Mouse (Mus musculus): ENCODE data around the gene Kcnq1. TPM values are rescaled to one million over a fixed set of nuclear protein-coding genes. Genes with fewer than 3 reads are reported as not detected.

Gene Kcnq1
- polyA plus RNA-seq, 2 experiments, result 1.5 to 1.7 TPM

- TF ChIP-seq POLR2A (IDR thresholded peaks at IDR 0.05; ENCODE audit: borderline replicate concordance, extremely low read depth, insufficient read depth, insufficient read length), result no peak
- peaks cover 46% of the 10 kb centered on the region for H3K4me1 ChIP-seq (ENCODE audit: control insufficient read depth, insufficient read depth, low read length)
- H3K27ac ChIP-seq (replicated peaks; ENCODE audit: low read depth, low read length), result peak overlapping the region; percentile 75; the same call in 1 of the 2 replicates
- H3K4me2 ChIP-seq (replicated peaks; ENCODE audit: low read depth, low read length, severe bottlenecking), result no peak overlapping the region
- no peak overlapping the region for H3K4me3 ChIP-seq (replicated peaks; ENCODE audit: low read length)
- DNase-seq (ENCODE audit: low spot score), result peak; percentile 60
- no peak for ATAC-seq (ENCODE audit: low FRiP score, low read depth)
- H3K9me3 ChIP-seq (ENCODE audit: control insufficient read depth, low read length), result no peaks in the 10 kb centered on the region
- H3K27me3 ChIP-seq (ENCODE audit: control insufficient read depth, insufficient read depth, low read length), result no peaks in the 10 kb centered on the region
- H3K36me3 ChIP-seq (ENCODE audit: control insufficient read depth, insufficient read depth, low read length), result no peaks in the 10 kb centered on the region
- H3K9ac ChIP-seq (ENCODE audit: low read depth, low read length, severe bottlenecking), result no peak overlapping the region
- 61% methylated on average over 16 of the region's 16 CpGs for WGBS
Measured at GRCm38 (mm10) chr7:143375945-143376344, 269.8 kb downstream of the Kcnq1 start.

DNA sequence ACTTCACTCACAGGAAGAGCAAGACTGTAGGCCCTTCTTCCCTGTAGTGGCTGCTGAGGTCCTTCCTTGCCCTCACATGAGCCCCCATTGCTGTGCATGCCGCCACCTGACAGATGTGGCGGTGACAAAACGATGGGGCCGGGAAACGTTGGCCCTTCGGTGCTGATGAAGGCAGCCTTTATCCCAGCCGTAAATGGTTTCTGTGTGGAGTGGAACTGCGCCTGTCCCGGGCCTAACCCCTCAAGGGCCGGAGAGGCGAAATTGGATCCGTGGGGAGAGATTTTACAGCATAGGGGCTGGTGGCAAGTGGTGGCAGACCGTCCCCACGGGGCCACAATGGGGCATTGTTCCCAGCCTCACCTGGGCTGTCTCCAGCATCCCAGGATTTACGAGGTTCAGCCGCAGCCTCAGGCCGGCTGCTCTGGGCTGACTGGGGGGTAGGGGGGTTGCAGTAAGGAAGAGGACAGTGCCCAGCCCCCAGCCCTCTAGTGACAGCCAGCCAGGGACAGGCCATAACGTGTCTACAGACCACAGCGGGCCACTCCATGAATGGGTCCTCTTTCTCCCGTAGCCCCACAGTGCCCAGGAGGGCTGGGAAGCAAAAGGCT lies 274.4 kb downstream of the Kcnq1 start:
- Histone ChIP-seq H3K4me1 (ENCODE audit: control insufficient read depth, insufficient read depth, low read length) (peaks cover 22% of the 10 kb centered on the region), H3K27me3 (ENCODE audit: control insufficient read depth, insufficient read depth, low read length) (no peaks in the 10 kb centered on the region), H3K4me3 (replicated peaks; ENCODE audit: low read length) (no peak overlapping the region), H3K9me3 (ENCODE audit: control insufficient read depth, low read length) (no peaks in the 10 kb centered on the region), H3K27ac (replicated peaks; ENCODE audit: low read depth, low read length) (peak overlapping the region; percentile 48; the same call in 1 of the 2 replicates), H3K36me3 (ENCODE audit: control insufficient read depth, insufficient read depth, low read length) (no peaks in the 10 kb centered on the region), H3K9ac (ENCODE audit: low read depth, low read length, severe bottlenecking) (no peak overlapping the region; the same call in 1 of the 2 replicates), H3K4me2 (replicated peaks; ENCODE audit: low read depth, low read length, severe bottlenecking) (no peak overlapping the region)
- WGBS, result 29% methylated on average over 20 of the region's 20 CpGs
- DNase-seq (ENCODE audit: low spot score) (no peak), ATAC-seq (ENCODE audit: low FRiP score, low read depth) (peak; percentile 55; the same call in 1 of the 2 replicates)
- TF ChIP-seq POLR2A (IDR thresholded peaks at IDR 0.05; ENCODE audit: borderline replicate concordance, extremely low read depth, insufficient read depth, insufficient read length), result no peak

- Histone ChIP-seq H3K27ac (replicated peaks; ENCODE audit: low read depth, low read length) (no peak overlapping the region), H3K9ac (ENCODE audit: low read depth, low read length, severe bottlenecking) (no peak overlapping the region), H3K27me3 (ENCODE audit: control insufficient read depth, insufficient read depth, low read length) (no peaks in the 10 kb centered on the region), H3K9me3 (ENCODE audit: control insufficient read depth, low read length) (no peaks in the 10 kb centered on the region), H3K36me3 (ENCODE audit: control insufficient read depth, insufficient read depth, low read length) (no peaks in the 10 kb centered on the region), H3K4me3 (replicated peaks; ENCODE audit: low read length) (no peak overlapping the region), H3K4me1 (ENCODE audit: control insufficient read depth, insufficient read depth, low read length) (peaks cover 30% of the 10 kb centered on the region), H3K4me2 (replicated peaks; ENCODE audit: low read depth, low read length, severe bottlenecking) (no peak overlapping the region)
- ATAC-seq (ENCODE audit: low FRiP score, low read depth), result no peak
- TF ChIP-seq POLR2A (IDR thresholded peaks at IDR 0.05; ENCODE audit: borderline replicate concordance, extremely low read depth, insufficient read depth, insufficient read length), result no peak
- 50% methylated on average over 1 of the region's 1 CpGs for WGBS
- DNase-seq (ENCODE audit: low spot score), result no peak
Measured at GRCm38 (mm10) chr7:143386632-143387031, 280.5 kb downstream of the Kcnq1 start.

DNA sequence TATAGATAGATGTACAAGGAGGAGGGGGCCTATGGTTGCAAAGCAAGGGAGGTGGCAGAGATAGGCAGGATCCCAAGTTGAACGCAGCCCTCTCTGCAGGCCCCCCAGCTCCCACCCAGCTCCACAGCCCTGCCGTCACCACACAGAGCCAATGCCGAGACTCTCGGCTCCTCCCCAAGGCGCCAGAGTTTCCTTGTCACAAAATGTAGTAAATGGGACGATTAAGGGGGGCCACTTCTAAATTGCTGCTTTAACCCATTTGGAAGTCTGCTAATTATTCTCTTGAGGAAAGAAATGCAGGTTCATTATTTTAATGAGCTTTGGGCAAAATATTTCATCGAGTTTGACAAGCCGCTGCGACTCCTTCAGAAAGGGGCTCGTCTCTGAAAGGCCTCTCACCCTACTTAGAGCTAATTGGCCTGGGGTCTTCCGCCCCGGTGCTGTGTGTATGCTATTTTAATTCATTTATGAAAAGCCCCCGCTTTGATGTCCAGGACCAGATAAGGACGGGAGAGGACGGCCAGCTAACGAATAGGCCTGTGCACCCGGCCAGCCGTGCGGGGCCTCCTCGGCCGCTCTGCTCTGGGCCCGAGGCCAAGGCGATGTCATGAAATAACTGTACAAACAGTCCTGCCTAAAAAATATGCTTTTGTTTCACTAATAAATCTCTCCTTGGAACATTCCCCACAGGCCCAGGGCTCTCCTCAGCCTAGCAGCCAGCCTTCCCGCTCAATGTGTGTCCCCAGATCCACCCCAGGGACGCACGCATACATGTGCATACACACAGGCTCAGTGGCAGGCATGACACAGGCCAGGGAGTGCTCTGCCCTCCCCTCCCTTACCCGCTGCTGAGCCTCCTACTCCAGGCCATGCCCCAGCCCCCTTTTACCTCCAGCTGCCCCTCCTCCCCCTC lies 282.9 kb downstream of the Kcnq1 start:
- TF ChIP-seq POLR2A (IDR thresholded peaks at IDR 0.05; ENCODE audit: borderline replicate concordance, extremely low read depth, insufficient read depth, insufficient read length), result no peak
- Histone ChIP-seq H3K27ac (replicated peaks; ENCODE audit: low read depth, low read length) (peak overlapping the region; percentile 85), H3K36me3 (ENCODE audit: control insufficient read depth, insufficient read depth, low read length) (no peaks in the 10 kb centered on the region), H3K4me1 (ENCODE audit: control insufficient read depth, insufficient read depth, low read length) (peaks cover 30% of the 10 kb centered on the region), H3K4me3 (replicated peaks; ENCODE audit: low read length) (0 out of 2 replicates have a peak overlapping the region, but pooled peaks have one; percentile 5), H3K9me3 (ENCODE audit: control insufficient read depth, low read length) (peaks cover 4% of the 10 kb centered on the region), H3K4me2 (replicated peaks; ENCODE audit: low read depth, low read length, severe bottlenecking) (peak overlapping the region; percentile 20), H3K27me3 (ENCODE audit: control insufficient read depth, insufficient read depth, low read length) (no peaks in the 10 kb centered on the region), H3K9ac (ENCODE audit: low read depth, low read length, severe bottlenecking) (peak overlapping the region; percentile 38; the same call in 1 of the 2 replicates)
- peak; percentile 83 for DNase-seq (ENCODE audit: low spot score)
- ATAC-seq (ENCODE audit: low FRiP score, low read depth), result peak; percentile 89
- 23% methylated on average over 27 of the region's 27 CpGs for WGBS

GRCm38 (mm10) chr7:143389860-143390259 lies 283.7 kb downstream of the Kcnq1 start:
- Histone ChIP-seq H3K36me3 (ENCODE audit: control insufficient read depth, insufficient read depth, low read length) (no peaks in the 10 kb centered on the region), H3K27me3 (ENCODE audit: control insufficient read depth, insufficient read depth, low read length) (no peaks in the 10 kb centered on the region), H3K9ac (ENCODE audit: low read depth, low read length, severe bottlenecking) (no peak overlapping the region), H3K4me2 (replicated peaks; ENCODE audit: low read depth, low read length, severe bottlenecking) (peak overlapping the region; percentile 20; the same call in 1 of the 2 replicates), H3K4me1 (ENCODE audit: control insufficient read depth, insufficient read depth, low read length) (peaks cover 31% of the 10 kb centered on the region), H3K27ac (replicated peaks; ENCODE audit: low read depth, low read length) (peak overlapping the region; percentile 85), H3K4me3 (replicated peaks; ENCODE audit: low read length) (no peak overlapping the region), H3K9me3 (ENCODE audit: control insufficient read depth, low read length) (peaks cover 4% of the 10 kb centered on the region)
- DNase-seq (ENCODE audit: low spot score) (no peak), ATAC-seq (ENCODE audit: low FRiP score, low read depth) (no peak)
- WGBS, result 34% methylated on average over 2 of the region's 2 CpGs
- TF ChIP-seq POLR2A (IDR thresholded peaks at IDR 0.05; ENCODE audit: borderline replicate concordance, extremely low read depth, insufficient read depth, insufficient read length), result no peak
